ENCODE assay signal across 12 mouse cellular contexts in the genomic region with DNA sequence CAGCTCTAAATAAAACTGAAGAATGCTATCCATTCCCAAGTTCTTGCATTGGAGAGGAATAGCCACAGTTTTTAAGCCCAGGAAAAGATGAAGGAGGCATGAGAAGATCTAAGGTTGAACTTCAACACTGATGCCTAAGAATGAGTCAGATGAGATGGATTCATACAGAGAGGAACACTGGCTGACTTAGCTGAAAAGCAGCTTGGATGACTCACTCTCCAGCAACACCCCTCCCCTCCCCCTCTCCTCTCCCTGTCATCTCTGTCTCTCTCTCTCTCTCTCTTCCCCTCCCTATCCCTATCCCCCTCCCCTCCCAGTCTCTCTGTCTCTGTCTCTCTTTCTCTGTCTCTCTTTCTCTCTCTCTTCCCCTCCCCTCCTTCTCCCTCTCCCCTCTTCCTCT.
A peak's percentile ranks its signal among the peaks of the same experiment; 100 is the strongest.
DNase-seq lines count a peak whose midpoint lies in the region.
"Had no signal": no experiment of that assay in that cellular context is flagged by ENCODE, and none has a peak within 500 bp of the region (broad histone marks: within the 10 kb centered on the region; RNA-seq: fewer than 3 reads in every experiment).

No protein-coding gene starts in this region.

- intact Hi-C loops in left cerebral cortex, postnatal 10 days (cut with DNase I) = no loop called here

- DNase-seq in left cerebral cortex, adult 18-20 months (ENCODE audit: low spot score in 2 of 2) = peak; percentile 31 to 36
- no peak for DNase-seq in left cerebral cortex, postnatal 10 days (ENCODE audit: extremely low spot score in 1 of 2, low spot score in 2 of 2)
- DNase-seq in MN1 (ENCODE audit: low spot score) = peak; percentile 6
- peak; percentile 23 for DNase-seq in adrenal gland, postnatal 14 days
- DNase-seq in lung, postnatal 10 days = peak; percentile 64
- DNase-seq in embryo, embryonic 9.5 days (ENCODE audit: extremely low spot score) = no peak
- DNase-seq in cerebellum, adult 9-11 months = no peak
- no peak for DNase-seq in embryo, embryonic 10.5 days (ENCODE audit: low spot score)
- DNase-seq: cerebellum, adult 11-12 months; forebrain, postnatal 0 days; liver; spleen, adult 18-20 months had no signal

Comparison
In these comparisons a context has a peak if more than half of its experiments do, and no peak if none do; other contexts are left out.
1. DNase-seq: peak in left cerebral cortex, adult 18-20 months (2 of 2), MN1 (single experiment), adrenal gland, postnatal 14 days (single experiment) and lung, postnatal 10 days (single experiment); none in left cerebral cortex, postnatal 10 days (0 of 2), embryo, embryonic 9.5 days (single experiment), cerebellum, adult 9-11 months (single experiment) and embryo, embryonic 10.5 days (single experiment).